Mouse (Mus musculus) E14TG2a.4 (cell line): ENCODE results near the gene Zdhhc20.

Source experiments
- CTCF ChIP-seq: conservative IDR thresholded peaks from 2 replicates; pipeline ENCODE4 v1.5.1; 2014; ENCODE audit warnings: low read length
- NANOG ChIP-seq: IDR thresholded peaks from 2 replicates; pipeline ENCODE4 v1.6.1; 2014; ENCODE audit warnings: borderline replicate concordance, low read length, mixed read lengths
- POU5F1 ChIP-seq: IDR thresholded peaks from 2 replicates; pipeline ENCODE4 v1.6.1; 2014; ENCODE audit warnings: low read length, borderline replicate concordance

- TF ChIP-seq CTCF (no peak), POU5F1 (no peak), NANOG (no peak)
Measured at GRCm38 (mm10) chr14:57896882-57897281, 6.8 kb upstream of the Zdhhc20 start.
